Mouse (Mus musculus) forebrain, embryonic 13.5 days (tissue): ENCODE data around the gene Rasef. TPM values are rescaled to one million over a fixed set of nuclear protein-coding genes. Genes with fewer than 3 reads are reported as not detected.
"Not testable (repeated sequence)": the region's sequence is repeated elsewhere in the genome, so short reads cannot be mapped to it uniquely, and the experiment has no call there.

Experiments
- ATAC-seq: fragments of 200-750 bp; cut with Nextera tagmentation; 2 replicates; pipeline ENCODE4 v1.8.0; 2017
- H3K27ac ChIP-seq: fragments of 300-500 bp; sonication (generic); 2 replicates; pipeline ENCODE4 v1.5.1; 2015; ENCODE audit warnings: inconsistent platforms, mild to moderate bottlenecking, moderate library complexity
- H3K27me3 ChIP-seq: fragments of 300-500 bp; sonication (generic); 2 replicates; pipeline ENCODE4 v1.6.1; 2015; ENCODE audit warnings: mild to moderate bottlenecking, inconsistent platforms
- H3K36me3 ChIP-seq: fragments of 300-500 bp; sonication (generic); 2 replicates; pipeline ENCODE4 v1.6.1; 2015; ENCODE audit warnings: mild to moderate bottlenecking, inconsistent platforms; ENCODE audit not compliant: poor library complexity, severe bottlenecking
- H3K4me1 ChIP-seq: fragments of 300-500 bp; sonication (generic); 2 replicates; pipeline ENCODE4 v1.6.1; 2015; ENCODE audit warnings: inconsistent platforms
- H3K4me2 ChIP-seq: fragments of 300-500 bp; sonication (generic); 2 replicates; pipeline ENCODE4 v1.6.1; 2015; ENCODE audit warnings: inconsistent platforms, mild to moderate bottlenecking, moderate library complexity
- H3K4me3 ChIP-seq: fragments of 300-500 bp; sonication (generic); 2 replicates; pipeline ENCODE4 v1.5.1; 2015; ENCODE audit warnings: mild to moderate bottlenecking, inconsistent platforms
- H3K9ac ChIP-seq: fragments of 300-500 bp; sonication (generic); 2 replicates; pipeline ENCODE4 v1.6.1; 2015; ENCODE audit warnings: mild to moderate bottlenecking, inconsistent platforms
- H3K9me3 ChIP-seq: fragments of 300-500 bp; sonication (generic); replicated peaks from 2 replicates; pipeline ENCODE4 v1.6.1; 2016; ENCODE audit warnings: inconsistent platforms
- WGBS: fragments of 180-500 bp; shearing (Covaris S2); methylation state at CpG from one replicate; pipeline ENCODE4 v1.1.7; 2015; 5-methylcytosine and 5-hydroxymethylcytosine counted together
- polyA plus RNA-seq: library from polyadenylated mRNA; unstranded; fragments of >200 nt; fragmentation: Nextera tagmentation; extraction: Ambion mirVana; gene quantifications from 2 replicates; pipeline ENCODE4 v1.2.1, GENCODE M21; 2015

Gene Rasef
- polyA plus RNA-seq, 1 experiment from 2014 or later = 0.08 TPM

DNA sequence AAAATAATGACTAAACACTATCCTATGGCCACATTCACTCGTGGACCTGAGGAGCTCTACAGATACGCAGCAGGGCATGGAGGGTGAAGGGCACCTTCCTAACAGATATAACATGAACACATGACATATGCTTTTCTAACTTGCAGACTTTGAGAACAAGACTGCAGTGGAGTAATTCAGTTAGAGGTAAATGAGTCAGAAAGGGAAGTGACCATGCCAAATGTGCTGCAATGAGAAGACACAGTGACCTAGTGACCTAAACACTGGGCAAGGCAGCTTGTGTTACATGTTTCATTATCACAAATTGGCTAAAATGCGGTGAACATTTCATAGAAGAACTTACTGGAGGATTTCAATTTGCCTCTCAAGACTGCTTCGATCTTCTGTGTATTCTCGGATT is 42.6 kb downstream of the Rasef start:
- 91% methylated on average over 5 of the region's 5 CpGs for WGBS
- no peaks in the 10 kb centered on the region for H3K36me3 ChIP-seq
- ATAC-seq = no peak

DNA sequence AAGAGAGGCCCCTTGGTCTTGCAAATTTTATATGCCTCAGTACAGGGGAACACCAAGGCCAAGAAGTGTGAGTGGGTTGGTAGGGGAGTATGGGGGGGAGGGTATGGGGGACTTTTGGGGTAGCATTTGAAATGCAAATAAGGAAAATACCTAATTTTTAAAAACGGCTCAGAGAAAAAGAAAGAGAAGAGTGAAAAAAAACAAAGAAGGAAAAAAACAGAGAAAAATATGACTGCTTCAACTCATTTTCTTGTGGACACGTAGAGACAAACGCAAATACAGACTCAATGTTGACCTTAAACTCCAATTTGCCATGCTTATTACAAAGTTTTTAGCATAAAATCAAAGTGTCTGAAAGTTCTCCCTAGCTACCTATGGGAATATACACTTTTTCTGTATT is 51.4 kb downstream of the Rasef start:
- Histone ChIP-seq H3K4me2 (no peak overlapping the region), H3K36me3 (no peaks in the 10 kb centered on the region), H3K27me3 (no peaks in the 10 kb centered on the region), H3K9me3 (no peaks in the 10 kb centered on the region), H3K9ac (no peak overlapping the region), H3K4me3 (no peak overlapping the region), H3K4me1 (no peaks in the 10 kb centered on the region), H3K27ac (no peak overlapping the region)
- WGBS = 89% methylated on average over 3 of the region's 3 CpGs
- no peak for ATAC-seq

More for the DNA sequence above, 42.6 kb downstream of the Rasef start:
- Histone ChIP-seq H3K4me1 (no peaks in the 10 kb centered on the region), H3K4me2 (no peak overlapping the region), H3K9ac (no peak overlapping the region), H3K4me3 (no peak overlapping the region), H3K9me3 (no peaks in the 10 kb centered on the region), H3K27me3 (no peaks in the 10 kb centered on the region), H3K27ac (no peak overlapping the region)

DNA sequence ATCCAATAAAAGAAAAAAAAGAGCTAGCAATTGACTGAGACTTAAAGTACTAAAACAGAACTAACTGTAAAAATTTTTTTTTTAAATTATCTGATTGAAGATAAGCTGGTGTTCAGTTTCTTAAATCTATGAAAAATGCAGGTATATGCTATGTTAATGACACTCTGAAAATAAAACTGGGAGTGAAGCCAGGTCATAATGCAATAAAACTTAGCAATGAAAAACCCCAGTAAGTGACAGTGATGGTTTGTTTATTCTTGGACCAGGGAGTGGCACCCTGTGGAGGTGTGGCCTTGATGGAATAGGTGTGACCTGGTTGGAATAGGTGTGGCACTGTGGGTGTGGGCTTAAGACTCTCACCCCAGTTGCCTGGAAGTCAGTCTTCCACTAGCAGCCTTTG is 71.0 kb downstream of the Rasef start:
- H3K9ac ChIP-seq = no peak overlapping the region
- no peaks in the 10 kb centered on the region for H3K4me1 ChIP-seq
- no peaks in the 10 kb centered on the region; the same call in 1 of the 2 replicates for H3K9me3 ChIP-seq
- H3K4me2 ChIP-seq = no peak overlapping the region
- H3K27ac ChIP-seq = no peak overlapping the region
- ATAC-seq = no peak
- H3K4me3 ChIP-seq = no peak overlapping the region
- H3K27me3 ChIP-seq = no peaks in the 10 kb centered on the region
- H3K36me3 ChIP-seq = no peaks in the 10 kb centered on the region

DNA sequence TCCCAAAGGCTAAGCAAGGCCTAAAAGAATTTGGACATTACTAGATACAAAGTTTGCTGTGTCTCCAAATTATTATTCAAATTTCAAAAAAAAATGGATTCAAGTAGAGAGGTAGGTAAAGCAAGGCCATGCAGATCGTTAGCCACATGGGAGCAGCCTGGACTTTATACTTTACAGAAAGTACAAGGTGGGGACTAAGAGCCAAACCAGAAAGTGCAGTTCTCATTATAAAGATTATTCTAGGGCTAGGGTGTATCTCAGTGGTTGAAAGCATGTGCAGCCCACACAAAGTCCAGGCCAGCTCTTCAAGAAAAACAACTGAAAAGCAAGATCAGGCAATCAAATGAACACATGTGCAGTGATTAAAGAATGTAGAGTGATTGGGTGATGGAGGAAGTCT is 72.0 kb downstream of the Rasef start:
- Histone ChIP-seq H3K4me2 (no peak overlapping the region), H3K36me3 (no peaks in the 10 kb centered on the region), H3K27ac (no peak overlapping the region), H3K4me3 (no peak overlapping the region), H3K27me3 (no peaks in the 10 kb centered on the region), H3K4me1 (no peaks in the 10 kb centered on the region), H3K9ac (no peak overlapping the region), H3K9me3 (no peaks in the 10 kb centered on the region; the same call in 1 of the 2 replicates)
- no peak for ATAC-seq
- WGBS = 91% methylated on average over 1 of the region's 1 CpGs

DNA sequence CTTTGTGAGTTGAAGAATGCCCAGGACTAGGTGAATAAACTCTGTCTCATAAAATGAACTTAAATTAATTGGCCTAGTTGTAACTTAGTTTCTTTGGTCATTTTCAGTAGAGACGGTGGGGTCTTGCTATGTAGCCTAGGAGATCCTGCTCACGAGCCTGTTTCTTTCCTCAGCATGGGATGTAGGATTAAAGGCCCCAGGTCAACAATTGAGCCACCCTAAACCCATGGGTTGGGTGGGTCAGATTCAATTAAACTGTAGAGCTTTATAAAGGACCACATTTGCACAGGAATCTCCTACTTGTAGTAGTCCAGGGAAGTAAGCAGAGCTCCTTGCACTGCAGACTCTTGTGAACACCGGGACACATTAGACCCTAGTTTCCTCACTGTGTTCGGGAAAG is 107.6 kb downstream of the Rasef start, which contains the start of gene Gm428:
Gene Gm428, plus strand, starts transcription at position 301 of the 400 bp plus-strand sequence.
- not testable (repeated sequence) for H3K4me1 ChIP-seq, H3K27ac ChIP-seq, H3K9ac ChIP-seq, H3K9me3 ChIP-seq, H3K36me3 ChIP-seq, H3K27me3 ChIP-seq, H3K4me3 ChIP-seq, ATAC-seq, H3K4me2 ChIP-seq
- WGBS = 88% methylated on average over 2 of the region's 4 CpGs

DNA sequence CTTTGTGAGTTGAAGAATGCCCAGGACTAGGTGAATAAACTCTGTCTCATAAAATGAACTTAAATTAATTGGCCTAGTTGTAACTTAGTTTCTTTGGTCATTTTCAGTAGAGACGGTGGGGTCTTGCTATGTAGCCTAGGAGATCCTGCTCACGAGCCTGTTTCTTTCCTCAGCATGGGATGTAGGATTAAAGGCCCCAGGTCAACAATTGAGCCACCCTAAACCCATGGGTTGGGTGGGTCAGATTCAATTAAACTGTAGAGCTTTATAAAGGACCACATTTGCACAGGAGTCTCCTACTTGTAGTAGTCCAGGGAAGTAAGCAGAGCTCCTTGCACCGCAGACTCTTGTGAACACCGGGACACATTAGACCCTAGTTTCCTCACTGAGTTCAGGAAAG is 122.7 kb downstream of the Rasef start, which contains the start of gene Gm11239:
Gene Gm11239, plus strand, starts transcription at position 301 of the 400 bp plus-strand sequence.
- not testable (repeated sequence) for H3K9ac ChIP-seq, H3K4me3 ChIP-seq, H3K36me3 ChIP-seq, ATAC-seq, H3K4me1 ChIP-seq, H3K4me2 ChIP-seq, H3K9me3 ChIP-seq, H3K27me3 ChIP-seq, H3K27ac ChIP-seq
- WGBS = no CpG with 5 or more reads among the region's 4 CpGs

Other genes starting within 250 kb of the Rasef start
- gene Gm11238, start 183.1 kb downstream of the Rasef start, polyA plus RNA-seq = not detected in 2 replicates
- gene Gm11237, start 168.0 kb downstream of the Rasef start, polyA plus RNA-seq = not detected in 2 replicates
- not detected in 2 replicates for gene Gm11236, start 152.9 kb downstream of the Rasef start, polyA plus RNA-seq
- gene Gm11239, start 122.6 kb downstream of the Rasef start, polyA plus RNA-seq = not detected in 2 replicates
- not detected in 2 replicates for gene Gm428, start 107.5 kb downstream of the Rasef start, polyA plus RNA-seq
- gene Gm11758, start 85.3 kb upstream of the Rasef start, polyA plus RNA-seq = not detected in 2 replicates
- not detected in 2 replicates for gene Gm11757, start 100.1 kb upstream of the Rasef start, polyA plus RNA-seq
- not detected in 2 replicates for gene Gm13871, start 115.0 kb upstream of the Rasef start, polyA plus RNA-seq
- gene Gm11756, start 129.8 kb upstream of the Rasef start, polyA plus RNA-seq = not detected in 2 replicates
- not detected in 2 replicates for gene 2310002L09Rik, start 159.9 kb upstream of the Rasef start, polyA plus RNA-seq
- 7.3 and 11.7 TPM in 2 replicates for gene Frmd3, start 222.4 kb upstream of the Rasef start, polyA plus RNA-seq